ENCODE assay signal across 8 mouse cellular contexts in genomic region chr13:92131384-92132150, GRCm38 (mm10). TPM values are rescaled to one million over a fixed set of nuclear protein-coding genes. Genes with fewer than 3 reads are reported as not detected.
DNase-seq lines count a peak whose midpoint lies in the region; ATAC-seq lines count a peak whose summit lies in the region.

Gene Rasgrf2, minus strand, starts transcription at chr13:92131656.

- H3K27ac ChIP-seq in hindbrain, embryonic 13.5 days = no peak within 1 kb of the TSS

- no peaks in the 10 kb centered on the region for H3K36me3 ChIP-seq in hindbrain, embryonic 13.5 days

- peak within 1 kb of the TSS; percentile 60 for H3K4me3 ChIP-seq in hindbrain, embryonic 13.5 days

- peaks cover 12% of the 10 kb centered on the region for H3K4me1 ChIP-seq in hindbrain, embryonic 13.5 days (replicated peaks)

- 2% methylated on average over 69 of the region's 70 CpGs for WGBS in hindbrain, embryonic 13.5 days

- no peaks in the 10 kb centered on the region for H3K9me3 ChIP-seq in hindbrain, embryonic 13.5 days

- DNase-seq in ES-CJ7 (ENCODE audit: low read depth, low spot score) = peak; percentile 21
- peak; percentile 48 for DNase-seq in adrenal gland, postnatal 14 days
- DNase-seq in left cerebral cortex, adult 11 months (ENCODE audit: low spot score) = peak; percentile 23
- peak; percentile 7 for DNase-seq in lung, postnatal 14 days
- peak; percentile 58 for DNase-seq in right cerebral cortex, postnatal 4 days
- DNase-seq in thymus, postnatal 0 days (ENCODE audit: low spot score) = no peak

- H3K27me3 ChIP-seq in hindbrain, embryonic 13.5 days = peaks cover 29% of the 10 kb centered on the region

- peak within 1 kb of the TSS; percentile 95 for H3K4me2 ChIP-seq in hindbrain, embryonic 13.5 days

- peak within 1 kb of the TSS; percentile 77 for H3K9ac ChIP-seq in hindbrain, embryonic 13.5 days

- ATAC-seq in frontal cortex, adult (ENCODE audit: low TSS enrichment) = peak; percentile 81
- ATAC-seq in hindbrain, embryonic 13.5 days (ENCODE audit: low FRiP score) = peak; percentile 96

RNA-seq across cellular contexts. Expression of gene Rasgrf2, which starts in this region (rescaled TPM):
- 1.3 and 2.3 TPM in 2 replicates for total RNA-seq in adrenal gland, postnatal 14 days (2021)
- 2.4 and 2.5 TPM in 2 replicates for polyA plus RNA-seq in hindbrain, embryonic 13.5 days (2015; fragmentation: Nextera tagmentation; extraction: Ambion mirVana)
- polyA plus RNA-seq in thymus, postnatal 0 days (2015; fragmentation: Nextera tagmentation; extraction: Ambion mirVana) = 2.2 and 2.5 TPM in 2 replicates
